Mouse (Mus musculus) cerebellum, adult 8-10 months (tissue): ENCODE measurements around the gene Cib4.

Source experiments
- DNase-seq: peaks from one replicate; pipeline ENCODE4 v3.0.0; 2022

Gene Cib4

DNA sequence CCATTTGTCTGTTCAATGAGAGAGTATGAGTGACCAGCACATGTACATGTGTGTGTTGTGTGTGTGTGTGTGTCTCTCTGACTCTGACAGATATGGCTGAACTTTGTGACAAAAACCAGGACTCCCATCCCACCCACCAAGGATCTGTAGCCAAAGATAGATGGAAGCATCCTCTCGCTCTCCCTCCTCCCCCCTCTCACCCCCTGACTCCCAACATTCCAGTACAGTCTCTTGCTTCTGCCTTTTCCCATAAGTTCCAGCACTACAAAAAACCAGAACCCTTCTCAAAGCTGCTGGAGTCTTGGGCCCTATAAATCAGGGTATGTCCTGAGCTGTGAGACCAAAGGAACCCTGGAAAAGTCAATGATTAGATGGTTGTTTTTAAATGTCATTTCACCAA, 22.8 kb upstream of the Cib4 start:
- no peak for DNase-seq

DNA sequence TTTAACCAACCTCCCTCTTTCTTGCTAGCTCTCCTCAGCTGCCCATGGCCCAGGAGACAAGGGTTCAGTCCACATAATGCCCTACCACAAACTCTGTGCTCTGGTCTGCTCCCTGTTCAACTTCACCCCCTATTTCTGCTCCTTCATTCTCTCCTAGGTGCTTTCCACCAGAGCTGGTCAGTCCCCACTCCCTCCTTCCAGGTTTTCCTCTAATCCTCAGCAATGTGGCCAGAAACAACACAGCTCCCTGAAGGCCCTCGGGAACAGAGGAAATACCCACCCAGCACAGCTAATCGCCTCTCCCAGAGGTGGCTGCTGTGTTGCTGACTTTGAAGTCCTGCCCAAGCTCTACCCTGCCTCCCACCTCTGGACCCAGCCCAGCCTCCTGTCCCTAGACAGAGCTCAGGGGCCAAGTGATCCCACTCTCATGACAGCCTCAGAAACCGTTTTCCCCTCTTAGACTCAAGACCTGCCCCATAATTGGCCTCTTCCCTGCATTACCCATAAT, 14.4 kb upstream of the Cib4 start:
- no peak for DNase-seq

DNA sequence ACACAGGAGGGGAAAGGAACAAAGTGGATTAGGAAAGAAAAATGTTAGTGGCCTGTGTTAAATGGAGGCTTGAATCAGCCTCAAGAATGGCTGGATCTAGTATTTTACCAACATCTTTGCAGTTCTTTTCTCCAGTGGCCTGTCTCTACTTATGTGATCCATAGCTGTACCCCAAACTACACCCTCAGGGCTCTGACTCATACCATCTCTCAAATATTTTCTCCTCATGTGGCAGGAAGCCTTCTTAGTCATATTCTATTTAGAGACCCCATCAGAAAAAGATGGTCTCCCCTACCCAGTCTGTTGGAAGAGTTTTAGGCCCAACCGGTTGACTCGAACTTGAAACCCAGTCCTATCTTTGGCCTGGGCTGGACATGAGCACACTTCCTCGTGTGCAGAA, 13.8 kb upstream of the Cib4 start:
- no peak for DNase-seq

DNA sequence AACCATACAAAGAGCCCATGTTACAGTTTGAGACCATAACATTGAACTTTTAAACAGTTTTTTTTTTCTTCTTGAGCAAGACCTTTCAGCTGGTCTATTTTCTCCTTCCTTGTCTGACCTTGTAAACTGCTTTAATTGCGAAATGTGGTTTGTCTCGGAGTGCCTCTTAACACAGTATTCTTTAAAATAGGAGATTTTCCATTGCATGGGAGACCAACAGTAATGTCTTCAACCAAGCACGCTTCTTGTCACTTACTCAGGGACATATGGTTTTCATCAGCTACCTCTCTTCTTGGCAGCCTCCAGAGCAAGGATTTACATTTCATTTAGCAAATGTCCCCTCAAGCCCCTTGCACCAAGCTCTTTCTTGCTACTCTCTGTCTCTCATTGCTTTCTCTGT, 10.6 kb upstream of the Cib4 start:
- DNase-seq: no peak

DNA sequence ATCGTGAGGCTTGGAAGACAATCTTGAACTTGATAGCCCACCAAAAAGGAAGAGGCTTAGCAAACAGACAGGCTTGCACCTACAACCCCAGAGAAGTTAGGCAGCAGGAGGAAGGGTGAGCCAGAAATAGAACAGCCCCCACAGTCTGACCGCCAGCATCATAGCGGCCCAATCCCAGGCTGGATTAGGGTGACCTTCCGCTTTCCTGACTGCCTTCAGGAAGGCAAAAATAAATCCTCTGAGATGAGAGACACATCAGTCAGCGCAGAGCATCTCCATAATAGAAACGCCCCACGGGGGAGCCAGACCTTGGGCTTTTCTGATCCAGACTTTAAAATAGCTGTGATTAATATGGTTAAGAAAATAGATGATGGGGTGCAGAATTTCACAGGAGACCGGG, 9.3 kb upstream of the Cib4 start:
- no peak for DNase-seq

DNA sequence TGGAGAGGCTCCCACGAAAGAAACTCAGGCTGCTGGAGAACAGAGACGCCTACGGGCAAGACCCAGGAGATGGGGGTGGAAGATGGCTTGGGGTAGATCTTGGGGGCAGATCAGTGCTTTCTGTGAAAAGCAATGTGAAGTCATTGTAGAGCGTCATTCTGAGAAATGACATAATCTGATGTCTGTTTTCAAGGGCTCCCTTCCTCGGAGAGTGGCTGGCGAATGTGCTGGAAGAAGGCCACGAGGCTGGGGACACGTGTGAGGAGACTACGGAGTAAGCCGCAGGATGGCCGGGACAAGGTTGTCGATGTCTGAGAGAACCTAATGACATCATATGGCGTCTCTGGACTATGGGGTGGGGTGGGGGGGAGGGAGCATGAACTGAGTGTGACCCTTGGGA, 8.3 kb upstream of the Cib4 start:
- no peak for DNase-seq

DNA sequence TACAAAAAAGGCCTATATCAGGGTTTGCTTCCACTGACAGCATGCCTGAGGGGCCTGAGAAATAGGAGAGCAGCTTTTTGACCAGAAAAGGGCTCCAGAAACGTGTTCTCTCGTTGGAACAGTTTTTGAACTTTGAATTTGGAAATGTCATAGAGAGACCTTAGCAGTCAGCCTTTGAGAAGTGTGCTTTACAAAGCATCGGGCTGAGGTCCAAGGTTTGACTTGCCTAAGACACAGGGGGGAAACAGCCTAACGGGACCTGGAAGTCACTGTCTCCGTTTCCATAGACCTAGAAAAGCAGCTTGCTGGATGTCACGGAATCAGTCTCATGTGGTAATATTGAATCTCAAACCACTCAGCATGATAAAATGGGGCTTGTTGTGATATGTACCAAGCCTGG, 6.4 kb upstream of the Cib4 start:
- DNase-seq: no peak

DNA sequence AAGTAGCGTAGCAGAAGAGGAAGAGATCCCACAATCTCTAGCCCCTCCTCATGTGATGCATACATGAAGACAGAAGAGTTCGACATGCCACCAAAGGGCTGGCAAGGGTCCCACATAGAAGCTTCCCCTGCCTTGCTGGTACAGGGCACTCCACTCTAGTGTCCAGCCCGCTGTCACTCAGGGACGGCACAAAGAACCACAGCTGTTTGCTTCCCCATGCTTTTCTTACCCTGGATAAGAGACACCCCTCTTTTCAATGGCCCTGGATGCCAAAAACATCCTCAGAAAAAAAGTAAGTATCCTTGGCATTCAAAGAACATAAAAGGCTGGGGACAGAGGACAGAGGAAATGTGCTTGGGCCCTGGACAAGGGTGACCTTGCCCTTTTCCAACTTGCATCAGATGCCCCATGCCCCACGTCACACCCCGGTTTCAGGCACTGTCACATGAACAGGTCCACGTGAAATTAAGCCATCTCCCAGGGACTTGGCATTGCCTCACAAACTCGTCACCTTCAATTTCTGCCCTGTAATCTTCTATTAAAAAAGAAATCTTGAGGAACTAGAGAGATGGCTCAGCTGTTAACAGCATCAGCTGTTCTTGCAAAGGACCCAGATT, 5.5 kb upstream of the Cib4 start:
- no peak for DNase-seq

DNA sequence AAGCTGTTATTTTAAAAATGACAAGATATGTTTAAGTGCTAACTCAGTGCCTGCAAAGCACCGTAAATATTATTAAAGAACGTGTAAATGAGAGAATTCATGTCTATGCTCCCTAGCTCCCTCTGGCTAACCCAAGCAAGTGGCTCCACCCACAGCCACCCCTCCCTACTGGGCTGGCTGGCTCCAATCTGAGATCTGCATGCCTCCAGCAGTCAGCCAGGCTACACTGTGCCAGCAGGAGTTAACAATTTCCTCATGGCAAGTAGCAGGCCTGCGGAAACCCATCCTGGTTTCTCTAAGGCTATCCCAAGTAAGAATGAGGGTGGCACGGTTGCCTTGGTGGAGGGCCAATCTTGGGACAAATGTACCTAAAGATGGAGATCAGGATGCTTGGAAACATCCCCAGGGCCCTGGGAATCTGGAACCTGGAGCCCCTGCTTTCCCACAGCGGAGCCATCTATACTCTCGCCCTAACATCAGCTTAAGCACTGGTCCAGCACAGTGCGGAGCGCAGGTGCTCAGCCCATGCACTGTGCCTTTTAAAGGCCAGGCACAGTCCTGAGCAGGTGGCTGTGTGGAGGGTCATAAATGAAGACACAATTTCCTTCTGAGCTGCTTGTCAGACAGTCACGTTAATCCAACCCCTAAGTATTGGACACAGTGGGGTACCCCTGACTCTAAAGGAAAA, 4.8 kb upstream of the Cib4 start:
- peak; percentile 53 for DNase-seq

DNA sequence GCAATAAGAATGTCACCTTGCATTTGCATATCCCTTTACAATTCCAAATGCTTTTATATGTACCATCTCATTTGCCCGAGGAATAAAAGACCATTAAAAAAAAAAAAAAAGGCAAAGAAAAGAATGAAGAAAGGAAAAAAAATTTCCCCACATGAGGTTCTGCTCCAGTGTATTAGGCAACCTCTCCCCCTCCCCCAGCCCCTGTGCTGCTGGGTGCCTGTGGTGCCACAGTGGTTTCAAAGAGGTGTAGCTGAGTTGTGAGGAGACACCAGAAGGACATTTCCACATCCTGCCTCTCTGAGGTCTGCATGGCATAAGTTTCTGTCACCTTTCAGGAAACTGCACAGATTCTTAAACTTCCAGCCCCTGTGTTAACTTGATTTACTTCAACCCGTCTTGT, 3.0 kb upstream of the Cib4 start:
- DNase-seq: no peak

DNA sequence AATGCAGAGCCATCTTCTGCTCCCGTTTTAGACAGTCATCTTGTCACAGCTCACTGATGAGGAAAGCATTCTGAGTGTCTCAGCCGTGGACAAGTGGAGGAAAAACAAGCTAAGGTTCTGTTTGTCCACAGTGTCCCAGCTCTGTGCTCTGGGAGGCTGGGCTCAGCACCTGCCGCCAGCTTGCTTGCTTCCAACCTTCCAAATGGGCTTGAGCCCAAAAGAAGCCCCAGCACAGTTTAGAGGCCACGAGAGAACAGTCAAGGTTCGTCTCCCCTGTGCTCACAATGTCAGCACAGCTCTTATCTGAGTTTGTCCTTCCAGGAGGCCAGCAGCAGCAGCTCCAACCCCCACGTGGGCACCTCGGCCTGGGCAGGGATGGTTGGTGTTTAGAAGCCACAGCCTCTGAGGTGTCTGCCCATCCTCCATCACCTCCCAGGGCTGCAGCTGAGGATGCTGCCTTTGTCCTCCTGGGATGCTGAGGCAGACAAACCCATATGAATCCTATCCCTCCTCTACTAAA, 9.5 kb downstream of the Cib4 start:
- no peak for DNase-seq

DNA sequence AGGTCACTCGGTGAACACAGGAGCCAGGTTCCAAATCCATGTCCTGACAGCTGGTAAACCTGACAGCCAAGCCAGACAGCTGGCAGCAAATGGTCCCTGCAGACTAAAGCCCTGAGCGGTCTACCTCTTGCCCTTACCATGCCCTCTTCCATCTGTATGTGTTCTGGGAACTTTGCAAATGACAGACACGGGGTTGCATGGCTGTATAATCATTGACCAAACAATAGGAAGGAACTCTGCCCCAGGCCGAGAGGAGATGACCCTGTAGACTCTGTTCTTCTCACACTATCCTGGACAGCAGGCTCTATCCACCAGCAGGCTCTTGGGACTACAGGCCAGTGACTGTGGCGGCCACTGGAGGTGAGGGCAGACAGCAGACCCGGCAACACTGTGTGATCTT, 11.0 kb downstream of the Cib4 start:
- DNase-seq: no peak

DNA sequence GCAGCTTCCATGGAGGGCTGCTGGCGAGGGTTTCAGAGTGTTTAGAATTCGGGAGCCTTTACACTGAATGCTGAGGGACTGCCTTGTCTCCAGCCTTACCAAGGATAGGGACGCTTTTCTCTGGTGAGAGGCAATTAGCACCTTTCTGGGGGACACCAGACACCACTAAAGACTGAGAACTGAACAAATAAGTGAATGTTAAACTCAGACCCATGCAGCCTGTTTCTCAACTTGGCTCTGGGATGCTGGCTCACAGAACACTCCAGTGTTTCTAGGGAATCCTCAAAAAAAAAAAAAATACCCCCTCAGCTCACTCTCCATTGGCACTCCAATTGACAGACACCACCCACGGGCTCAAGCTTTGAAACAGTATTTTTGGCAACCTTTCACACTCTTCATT, 16.7 kb downstream of the Cib4 start:
- no peak for DNase-seq

DNA sequence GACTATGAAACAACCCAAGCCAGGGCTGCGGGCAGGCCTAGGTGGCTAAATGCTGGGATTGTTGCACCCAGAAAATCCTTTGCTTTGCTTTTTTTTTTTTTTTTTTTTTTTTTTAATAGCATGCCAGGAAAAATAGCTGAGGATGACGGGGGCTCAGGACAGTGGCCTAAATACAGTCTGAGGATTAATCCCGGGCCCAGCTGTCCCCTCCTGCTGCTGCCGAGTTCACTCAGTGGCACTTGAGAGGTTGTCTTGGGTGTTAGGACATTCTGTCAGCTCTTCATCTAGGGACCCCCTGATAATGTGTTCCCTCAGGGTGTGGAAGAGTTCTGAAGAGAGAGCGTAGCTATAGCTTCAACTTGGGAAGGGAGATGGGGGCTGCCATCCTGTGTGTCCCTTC, 18.5 kb downstream of the Cib4 start:
- no peak for DNase-seq

DNA sequence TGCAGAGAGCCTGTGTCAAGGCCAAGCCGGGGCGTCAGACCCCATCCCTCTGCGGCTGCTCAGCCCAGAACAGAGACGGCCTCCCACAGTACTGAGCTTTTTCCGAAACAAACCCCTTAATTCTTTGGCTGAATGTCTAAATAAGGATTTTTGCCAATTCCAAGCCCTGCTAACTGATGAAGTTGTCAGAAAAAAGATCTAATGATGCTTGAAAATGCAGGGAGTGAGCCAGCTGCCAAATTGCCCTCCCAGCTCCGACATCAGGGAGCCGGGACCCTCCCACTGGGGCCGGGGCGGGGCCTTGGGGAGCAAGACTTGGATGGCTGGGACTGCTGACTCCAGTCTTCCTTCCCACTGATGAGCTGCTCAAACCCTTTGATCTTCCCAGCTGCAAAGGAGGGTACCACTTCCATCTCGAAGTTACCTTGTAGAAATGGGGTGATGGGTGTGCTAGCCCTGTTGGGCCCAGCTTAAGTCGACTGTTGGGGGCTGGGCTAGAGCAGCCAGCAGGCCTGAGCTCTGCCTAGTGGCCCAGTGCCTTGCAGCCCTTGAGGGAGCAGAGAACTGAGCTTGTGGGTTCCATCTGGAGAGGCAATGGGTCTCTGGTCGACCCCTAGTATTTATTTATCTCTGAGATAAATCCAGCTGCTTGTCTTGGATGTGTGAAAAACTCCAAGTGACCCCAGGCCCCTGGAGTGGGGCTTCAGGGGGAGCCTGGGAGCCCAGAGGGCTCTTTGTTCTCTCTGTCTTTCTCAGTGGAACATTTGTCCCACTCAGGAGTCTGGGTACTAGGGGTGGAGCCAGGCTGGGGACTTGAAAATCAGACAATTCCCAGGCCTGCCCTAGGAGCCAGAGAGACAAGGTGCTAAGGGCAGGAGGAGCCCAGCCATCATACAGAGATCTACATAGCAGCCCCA, 19.5 kb downstream of the Cib4 start:
- no peak for DNase-seq

DNA sequence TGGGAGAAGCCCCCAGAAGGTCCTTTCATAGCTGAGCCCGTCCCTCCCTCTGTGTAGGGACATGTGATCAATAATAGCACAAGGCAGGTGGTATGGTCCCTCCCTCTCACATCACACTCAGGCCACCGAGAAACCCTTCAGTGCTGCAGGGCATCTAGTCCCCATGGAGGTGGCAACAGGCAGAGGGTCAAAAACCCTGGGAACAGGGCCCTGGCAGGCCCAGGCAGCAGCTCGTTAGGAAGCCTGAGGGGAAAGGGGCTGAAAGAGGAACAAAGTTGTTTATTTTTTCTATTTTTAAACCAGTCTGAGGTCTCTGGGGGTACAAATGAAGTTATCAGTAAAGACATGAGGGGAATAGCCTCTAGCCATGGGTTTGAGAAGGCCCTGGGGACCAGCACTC, 21.4 kb downstream of the Cib4 start:
- DNase-seq: no peak

DNA sequence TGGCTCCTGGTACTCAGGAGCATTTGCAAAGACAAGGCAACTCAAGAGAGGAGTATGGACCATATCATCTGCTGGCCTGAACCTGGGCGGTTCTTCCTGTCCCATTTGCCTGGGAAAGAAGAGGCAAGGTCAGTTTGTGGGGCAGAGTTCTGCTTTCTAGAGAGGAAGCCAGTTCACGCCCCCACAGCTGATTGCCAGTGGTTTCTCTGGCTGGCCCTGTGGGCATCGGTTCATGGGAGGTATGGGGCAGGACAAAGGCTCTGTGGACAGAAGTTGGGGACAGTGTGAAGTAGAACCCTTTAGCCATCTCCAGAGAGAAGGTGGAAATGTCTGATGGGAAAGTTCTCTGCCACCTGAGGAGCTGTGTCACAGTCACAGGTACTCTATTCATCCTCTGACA, 22.5 kb downstream of the Cib4 start:
- no peak for DNase-seq

DNA sequence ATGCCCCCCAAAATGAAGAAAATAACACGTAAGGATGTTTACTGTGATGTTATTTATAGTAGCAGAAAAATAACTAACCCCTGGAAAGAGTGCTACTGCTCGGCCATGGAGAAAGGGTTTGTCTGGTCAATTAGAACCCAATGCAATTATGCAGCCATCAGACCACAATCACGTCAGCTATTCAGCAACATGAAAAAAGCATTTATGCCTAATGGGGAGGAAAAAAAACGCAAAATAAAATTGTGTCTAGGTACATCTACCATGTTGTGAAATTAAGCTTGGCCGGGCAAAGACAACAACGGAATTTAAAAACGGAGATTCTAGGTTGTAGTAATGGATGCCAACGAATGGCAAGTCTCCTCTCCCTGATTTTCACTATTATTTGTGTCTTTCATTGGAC, 23.2 kb downstream of the Cib4 start:
- DNase-seq: no peak

DNA sequence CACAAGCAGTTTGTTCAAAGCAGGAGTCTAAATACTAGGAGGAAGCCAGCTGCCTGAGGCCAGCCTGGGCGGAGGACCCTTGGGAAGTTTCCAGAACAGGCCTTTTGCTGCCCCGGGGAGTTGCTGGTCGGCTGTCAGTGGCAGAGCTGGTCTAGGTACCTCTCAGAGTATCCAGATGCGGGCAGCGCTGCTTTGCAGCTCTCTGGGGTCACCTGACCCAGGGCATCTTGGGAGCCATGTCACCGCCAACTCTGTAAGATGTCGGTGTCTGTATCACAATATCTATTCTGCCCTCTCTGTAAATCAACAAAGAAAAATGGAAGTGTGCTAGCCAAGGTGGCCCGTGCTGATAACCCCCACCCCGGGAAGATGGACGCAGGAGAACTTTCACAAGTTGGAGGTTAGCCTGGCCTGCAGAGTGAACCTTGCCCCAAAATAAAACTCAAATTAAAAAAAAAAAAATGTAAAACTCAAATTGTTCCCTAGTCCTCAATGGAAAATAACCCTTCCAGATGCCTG, 25.4 kb downstream of the Cib4 start:
- DNase-seq: no peak

DNA sequence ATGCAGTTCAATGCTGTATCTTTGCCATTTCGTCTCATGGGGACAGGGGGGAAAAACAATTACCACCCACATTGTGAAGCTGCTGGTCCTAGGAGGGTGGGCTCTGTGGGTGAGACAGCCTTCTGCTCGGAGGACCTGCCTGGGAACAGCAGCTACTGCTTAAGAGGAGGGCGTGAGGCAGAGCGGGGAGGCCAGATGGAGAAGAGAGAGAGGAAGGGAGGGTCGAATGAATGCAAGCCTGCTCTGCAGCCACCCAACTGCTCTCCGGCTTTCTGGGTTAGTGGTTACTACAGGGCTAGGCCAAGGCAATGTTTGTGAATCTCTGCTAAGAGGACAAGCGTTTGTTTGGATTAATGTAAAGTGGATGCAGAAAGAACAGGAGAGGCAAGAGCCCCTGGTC, 26.1 kb downstream of the Cib4 start:
- DNase-seq: no peak

DNA sequence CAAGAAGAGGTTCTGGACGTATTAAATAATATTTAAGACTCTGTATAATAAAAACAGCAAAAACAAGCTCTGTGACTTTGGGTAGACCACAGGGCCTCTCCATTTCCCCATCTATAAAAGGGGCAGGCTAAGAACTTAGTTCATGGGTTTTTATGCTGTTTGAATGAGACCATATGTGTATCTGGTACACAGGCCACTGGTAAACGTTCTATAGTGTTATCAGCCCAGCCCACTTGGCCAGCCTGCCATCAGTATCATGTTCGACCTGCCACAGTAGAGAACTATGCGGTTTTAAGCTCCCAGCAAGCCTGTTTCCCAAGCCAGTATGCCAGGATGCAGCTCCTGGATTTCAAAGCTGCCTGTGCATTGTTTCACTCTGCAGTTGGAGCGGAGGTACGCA, 27.1 kb downstream of the Cib4 start:
- DNase-seq: no peak

DNA sequence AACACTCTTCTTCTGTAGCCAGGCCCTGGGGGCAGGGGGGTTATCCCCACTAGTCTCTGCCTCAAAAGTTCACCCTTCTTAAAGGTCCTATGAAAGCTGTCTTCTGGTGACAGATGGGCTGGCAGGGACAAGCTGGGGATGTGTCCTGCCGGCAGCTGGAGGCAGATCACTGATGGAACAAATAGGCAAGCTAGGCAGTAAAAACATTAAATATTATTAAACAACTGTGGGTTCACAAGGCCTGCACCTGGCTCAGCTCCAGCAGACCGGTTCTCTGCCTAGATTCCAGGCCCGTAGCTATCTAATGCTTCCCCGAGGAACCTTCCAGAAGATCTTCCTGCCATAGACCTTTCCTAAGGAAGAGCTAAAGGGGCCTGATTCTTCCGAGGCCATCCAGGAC, 27.5 kb downstream of the Cib4 start:
- no peak for DNase-seq

DNA sequence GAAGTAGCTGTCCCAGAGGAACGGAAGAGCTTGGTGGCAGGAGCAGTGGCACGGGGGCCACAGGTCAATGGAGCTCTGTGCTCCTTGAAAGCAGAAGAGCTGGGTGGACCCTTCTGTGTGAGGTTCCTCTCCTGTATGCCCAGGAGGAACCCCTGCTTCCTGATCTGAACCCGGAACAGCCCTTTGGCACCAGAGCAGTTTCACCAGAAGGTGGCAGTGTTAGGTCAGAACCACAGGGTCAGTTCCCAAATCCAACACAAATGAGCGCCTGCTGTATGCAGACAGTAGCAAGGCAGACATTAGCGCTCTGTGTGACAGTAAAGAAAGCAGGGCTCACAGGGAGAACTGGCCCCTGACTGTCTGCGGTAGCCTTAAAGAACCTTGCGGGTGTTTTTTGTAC, 29.3 kb downstream of the Cib4 start:
- peak; percentile 70 for DNase-seq

DNA sequence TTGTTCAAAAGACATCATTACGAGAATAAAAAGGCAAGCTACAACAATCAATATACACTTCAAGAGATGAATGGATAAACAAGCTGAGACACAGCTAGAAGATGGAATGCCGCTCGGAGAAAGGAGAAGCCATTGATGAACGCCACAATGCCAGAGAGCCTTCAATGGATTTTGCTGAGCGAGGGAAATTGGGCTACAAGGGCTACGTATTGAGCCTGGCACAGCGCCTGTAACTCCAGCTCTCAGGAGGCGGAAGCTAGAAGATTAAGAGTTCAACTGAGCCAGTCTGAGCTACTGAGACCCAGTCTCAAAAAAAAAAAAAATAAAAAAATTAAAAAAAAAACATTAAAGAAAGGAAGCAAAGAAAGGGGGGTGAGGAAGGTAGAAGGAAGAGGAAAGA, 32.5 kb downstream of the Cib4 start:
- no peak for DNase-seq
